Mouse (Mus musculus): ENCODE results near the gene Cdk5r2. TPM values are rescaled to one million over a fixed set of nuclear protein-coding genes. Genes with fewer than 3 reads are reported as not detected.
"Not testable (repeated sequence)": the region's sequence is repeated elsewhere in the genome, so short reads cannot be mapped to it uniquely, and the experiment has no call there.

Cdk5r2 gene
- polyA plus RNA-seq, 1 experiment from 2014 or later, result 2.4 TPM

- WGBS, result 94% methylated on average over 1 of the region's 1 CpGs
These were observed 36.2 kb upstream of the Cdk5r2 start for GRCm38 (mm10) chr1:74818509-74818908.

GRCm38 (mm10) chr1:74823598-74823997, 31.1 kb upstream of the Cdk5r2 start:
- not testable (repeated sequence) for ATAC-seq (replicated peaks); H3K36me3 ChIP-seq; H3K27me3 ChIP-seq; H3K27ac ChIP-seq (replicated peaks); H3K4me1 ChIP-seq; H3K4me2 ChIP-seq (replicated peaks); H3K4me3 ChIP-seq; H3K9ac ChIP-seq (replicated peaks); H3K9me3 ChIP-seq
- 93% methylated on average over 4 of the region's 4 CpGs for WGBS

More at GRCm38 (mm10) chr1:74818509-74818908, 36.2 kb upstream of the Cdk5r2 start:
- no peaks in the 10 kb centered on the region for H3K9me3 ChIP-seq
- no peak overlapping the region for H3K4me3 ChIP-seq
- H3K36me3 ChIP-seq, result no peaks in the 10 kb centered on the region
- H3K27ac ChIP-seq (replicated peaks), result no peak overlapping the region
- H3K4me2 ChIP-seq (replicated peaks), result no peak overlapping the region
- H3K9ac ChIP-seq (replicated peaks), result no peak overlapping the region
- peaks cover 9% of the 10 kb centered on the region; the same call in 1 of the 2 replicates for H3K4me1 ChIP-seq
- ATAC-seq (replicated peaks), result no peak
- H3K27me3 ChIP-seq, result no peaks in the 10 kb centered on the region

DNA sequence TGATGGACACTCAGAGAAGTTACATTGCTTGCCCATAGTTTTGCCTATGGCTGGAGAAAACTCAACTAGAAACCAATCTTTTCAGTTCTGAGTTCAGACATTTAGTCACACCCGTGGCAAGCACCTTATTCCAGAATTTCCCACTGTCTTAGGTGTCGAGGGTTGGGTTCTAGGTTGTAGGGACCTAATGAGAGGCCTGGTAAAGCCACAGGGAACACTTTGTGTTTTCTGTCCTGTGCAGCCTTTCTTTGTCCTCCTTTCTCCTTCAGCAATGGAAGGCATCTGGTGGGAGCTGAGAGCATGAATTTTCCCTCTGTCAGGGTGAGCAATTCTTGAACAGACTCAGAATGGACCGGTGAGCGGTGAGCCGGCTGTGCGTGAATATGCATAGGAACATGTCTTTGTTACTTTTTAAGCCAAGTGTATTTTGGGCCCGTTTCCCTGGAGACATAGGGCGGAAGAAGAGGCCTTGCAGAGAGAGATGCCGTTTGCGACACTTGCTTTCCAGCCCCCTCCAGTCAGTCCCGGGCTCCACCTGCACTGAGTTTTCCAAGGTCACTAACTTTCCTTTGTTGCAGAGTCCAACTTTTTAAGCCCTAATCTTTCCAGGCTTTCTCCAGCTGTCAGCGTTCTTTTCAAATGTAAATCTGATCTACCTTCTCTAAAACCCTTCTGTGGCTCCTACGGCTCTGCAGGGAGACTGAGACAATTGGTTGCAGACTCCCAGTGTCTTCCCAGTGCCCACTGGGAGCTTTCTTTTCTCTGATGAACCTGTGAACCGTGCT, 30.0 kb upstream of the Cdk5r2 start:
- peak; percentile 55; the same call in 1 of the 2 replicates for ATAC-seq (replicated peaks)

DNA sequence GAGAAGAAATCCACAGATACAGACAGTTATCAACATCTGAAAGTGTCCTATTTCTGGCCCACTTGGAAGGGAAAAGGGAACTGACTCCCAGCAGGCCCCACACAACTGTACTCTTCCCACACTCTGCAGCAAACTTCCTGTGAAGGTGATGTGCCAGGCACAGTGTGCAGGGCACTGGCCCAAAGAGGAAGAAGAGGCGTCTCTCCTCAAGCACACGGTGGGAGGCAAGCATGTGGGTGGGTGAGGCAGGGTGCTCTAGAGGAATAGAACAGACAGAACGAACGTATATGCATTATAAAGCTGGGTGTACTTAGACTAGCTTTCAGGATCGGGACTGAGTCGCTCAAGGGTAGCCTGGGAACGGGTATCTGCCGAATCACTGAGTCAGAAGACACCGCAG, 24.7 kb upstream of the Cdk5r2 start:
- H3K9ac ChIP-seq (replicated peaks), result no peak overlapping the region
- no peaks in the 10 kb centered on the region for H3K36me3 ChIP-seq
- no peaks in the 10 kb centered on the region for H3K27me3 ChIP-seq
- no peaks in the 10 kb centered on the region for H3K9me3 ChIP-seq
- H3K4me1 ChIP-seq, result no peaks in the 10 kb centered on the region
- no peak overlapping the region for H3K4me3 ChIP-seq
- no peak for ATAC-seq (replicated peaks)
- no peak overlapping the region for H3K27ac ChIP-seq (replicated peaks)
- no peak overlapping the region for H3K4me2 ChIP-seq (replicated peaks)
- whole genome bisulfite sequencing, result 86% methylated on average over 9 of the region's 9 CpGs

More for the DNA sequence above, 30.0 kb upstream of the Cdk5r2 start:
- H3K27ac ChIP-seq (replicated peaks), result peak overlapping the region; percentile 16; the same call in 1 of the 2 replicates
- H3K9ac ChIP-seq (replicated peaks), result no peak overlapping the region
- no peak overlapping the region for H3K4me3 ChIP-seq
- H3K9me3 ChIP-seq, result no peaks in the 10 kb centered on the region
- 6% methylated on average over 14 of the region's 14 CpGs for WGBS
- no peaks in the 10 kb centered on the region for H3K4me1 ChIP-seq
- H3K27me3 ChIP-seq, result no peaks in the 10 kb centered on the region
- no peaks in the 10 kb centered on the region for H3K36me3 ChIP-seq
- no peak overlapping the region for H3K4me2 ChIP-seq (replicated peaks)

GRCm38 (mm10) chr1:74833255-74833654, 21.5 kb upstream of the Cdk5r2 start:
- ATAC-seq (replicated peaks), result no peak
- no peak overlapping the region for H3K4me3 ChIP-seq
- H3K4me1 ChIP-seq, result no peaks in the 10 kb centered on the region
- no peaks in the 10 kb centered on the region for H3K36me3 ChIP-seq
- H3K27ac ChIP-seq (replicated peaks), result no peak overlapping the region
- WGBS, result 84% methylated on average over 3 of the region's 3 CpGs
- no peaks in the 10 kb centered on the region for H3K9me3 ChIP-seq
- no peak overlapping the region for H3K9ac ChIP-seq (replicated peaks)
- H3K27me3 ChIP-seq, result no peaks in the 10 kb centered on the region
- no peak overlapping the region for H3K4me2 ChIP-seq (replicated peaks)

DNA sequence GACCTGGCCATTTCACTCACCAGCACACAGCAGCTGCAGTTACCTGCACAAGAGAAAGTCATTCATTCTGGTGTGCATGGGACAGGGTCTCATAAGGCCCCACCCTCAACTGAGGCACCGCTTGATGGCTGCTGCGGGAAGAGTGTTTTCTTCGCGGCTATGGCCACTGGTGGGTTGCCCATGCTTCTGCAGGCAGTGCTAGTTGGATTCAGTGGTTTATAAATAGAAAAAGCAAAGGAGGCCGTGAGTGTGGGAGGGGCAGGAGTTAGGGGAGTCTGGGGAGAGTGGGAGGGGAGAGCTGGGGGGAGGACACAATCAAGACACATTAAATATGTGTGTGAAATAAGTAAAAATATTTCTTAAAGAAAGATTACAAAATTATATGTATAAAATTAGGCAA, 11.6 kb upstream of the Cdk5r2 start:
- 85% methylated on average over 5 of the region's 5 CpGs for WGBS

GRCm38 (mm10) chr1:74846341-74846740, 8.4 kb upstream of the Cdk5r2 start:
- 48% methylated on average over 9 of the region's 9 CpGs for WGBS
- peaks cover 4% of the 10 kb centered on the region for H3K4me1 ChIP-seq
- no peaks in the 10 kb centered on the region for H3K9me3 ChIP-seq
- H3K27me3 ChIP-seq, result peaks cover 6% of the 10 kb centered on the region; the same call in 1 of the 2 replicates
- H3K9ac ChIP-seq (replicated peaks), result no peak overlapping the region
- no peak overlapping the region for H3K4me3 ChIP-seq
- H3K36me3 ChIP-seq, result no peaks in the 10 kb centered on the region
- no peak for ATAC-seq (replicated peaks)
- H3K27ac ChIP-seq (replicated peaks), result no peak overlapping the region
- no peak overlapping the region for H3K4me2 ChIP-seq (replicated peaks)

More for the DNA sequence above, 11.6 kb upstream of the Cdk5r2 start:
- H3K9ac ChIP-seq (replicated peaks), result no peak overlapping the region
- no peaks in the 10 kb centered on the region for H3K27me3 ChIP-seq
- no peak overlapping the region for H3K4me3 ChIP-seq
- no peaks in the 10 kb centered on the region for H3K36me3 ChIP-seq
- no peaks in the 10 kb centered on the region for H3K9me3 ChIP-seq
- no peak for ATAC-seq (replicated peaks)
- no peak overlapping the region for H3K4me2 ChIP-seq (replicated peaks)
- H3K4me1 ChIP-seq, result no peaks in the 10 kb centered on the region
- no peak overlapping the region for H3K27ac ChIP-seq (replicated peaks)

DNA sequence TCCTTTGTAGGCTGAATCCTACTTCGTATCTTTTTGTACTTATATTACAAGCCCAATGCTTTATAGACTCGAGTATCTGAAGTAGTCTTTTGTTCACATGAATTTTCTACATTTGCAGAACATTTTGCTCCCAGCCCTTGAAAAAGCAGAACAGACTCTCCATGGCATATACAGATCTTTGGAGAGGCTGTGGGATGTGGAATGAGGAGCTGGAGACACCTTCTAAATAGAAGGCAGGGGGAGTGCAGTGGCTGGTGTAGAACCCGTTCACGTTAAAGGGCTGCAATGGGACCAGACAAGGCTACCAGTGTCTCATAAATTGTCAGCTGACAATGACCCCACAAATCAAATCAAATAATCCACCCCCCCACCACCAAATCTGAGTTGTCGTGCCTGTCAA, 5.8 kb upstream of the Cdk5r2 start:
- H3K36me3 ChIP-seq, result no peaks in the 10 kb centered on the region
- H3K27ac ChIP-seq (replicated peaks), result no peak overlapping the region
- ATAC-seq (replicated peaks), result no peak
- peaks cover 14% of the 10 kb centered on the region for H3K27me3 ChIP-seq
- H3K4me2 ChIP-seq (replicated peaks), result no peak overlapping the region
- H3K4me1 ChIP-seq, result peaks cover 9% of the 10 kb centered on the region
- no peak overlapping the region for H3K4me3 ChIP-seq
- H3K9ac ChIP-seq (replicated peaks), result no peak overlapping the region
- 37% methylated on average over 5 of the region's 5 CpGs for WGBS
- no peaks in the 10 kb centered on the region for H3K9me3 ChIP-seq

- peaks cover 14% of the 10 kb centered on the region for H3K27me3 ChIP-seq
- no peak overlapping the region for H3K27ac ChIP-seq (replicated peaks)
- H3K9ac ChIP-seq (replicated peaks), result no peak overlapping the region
- H3K4me1 ChIP-seq, result peaks cover 17% of the 10 kb centered on the region
- no peak for ATAC-seq (replicated peaks)
- 23% methylated on average over 6 of the region's 6 CpGs for WGBS
- no peaks in the 10 kb centered on the region for H3K36me3 ChIP-seq
- no peak overlapping the region for H3K4me3 ChIP-seq
- no peak overlapping the region for H3K4me2 ChIP-seq (replicated peaks)
- no peaks in the 10 kb centered on the region for H3K9me3 ChIP-seq
These were observed 4.5 kb upstream of the Cdk5r2 start for GRCm38 (mm10) chr1:74850251-74850650.

- Histone ChIP-seq H3K4me2 (replicated peaks) (no peak overlapping the region), H3K27ac (replicated peaks) (no peak overlapping the region), H3K27me3 (peaks cover 19% of the 10 kb centered on the region), H3K9me3 (no peaks in the 10 kb centered on the region), H3K4me3 (no peak overlapping the region), H3K36me3 (no peaks in the 10 kb centered on the region), H3K9ac (replicated peaks) (no peak overlapping the region), H3K4me1 (peaks cover 26% of the 10 kb centered on the region)
- ATAC-seq (replicated peaks), result no peak
- WGBS, result 8% methylated on average over 6 of the region's 6 CpGs
These were observed 3.5 kb upstream of the Cdk5r2 start for GRCm38 (mm10) chr1:74851001-74851775.

GRCm38 (mm10) chr1:74855156-74855555, 422 bp downstream of the Cdk5r2 start:
- Histone ChIP-seq H3K4me2 (replicated peaks) (peak overlapping the region; percentile 89), H3K4me3 (peak overlapping the region; percentile 76), H3K9ac (replicated peaks) (peak overlapping the region; percentile 82), H3K27ac (replicated peaks) (peak overlapping the region; percentile 70), H3K4me1 (peaks cover 57% of the 10 kb centered on the region), H3K27me3 (peaks cover 33% of the 10 kb centered on the region), H3K36me3 (no peaks in the 10 kb centered on the region), H3K9me3 (no peaks in the 10 kb centered on the region)
- ATAC-seq (replicated peaks), result no peak
- under 1% methylated on average over 34 of the region's 48 CpGs for WGBS

DNA sequence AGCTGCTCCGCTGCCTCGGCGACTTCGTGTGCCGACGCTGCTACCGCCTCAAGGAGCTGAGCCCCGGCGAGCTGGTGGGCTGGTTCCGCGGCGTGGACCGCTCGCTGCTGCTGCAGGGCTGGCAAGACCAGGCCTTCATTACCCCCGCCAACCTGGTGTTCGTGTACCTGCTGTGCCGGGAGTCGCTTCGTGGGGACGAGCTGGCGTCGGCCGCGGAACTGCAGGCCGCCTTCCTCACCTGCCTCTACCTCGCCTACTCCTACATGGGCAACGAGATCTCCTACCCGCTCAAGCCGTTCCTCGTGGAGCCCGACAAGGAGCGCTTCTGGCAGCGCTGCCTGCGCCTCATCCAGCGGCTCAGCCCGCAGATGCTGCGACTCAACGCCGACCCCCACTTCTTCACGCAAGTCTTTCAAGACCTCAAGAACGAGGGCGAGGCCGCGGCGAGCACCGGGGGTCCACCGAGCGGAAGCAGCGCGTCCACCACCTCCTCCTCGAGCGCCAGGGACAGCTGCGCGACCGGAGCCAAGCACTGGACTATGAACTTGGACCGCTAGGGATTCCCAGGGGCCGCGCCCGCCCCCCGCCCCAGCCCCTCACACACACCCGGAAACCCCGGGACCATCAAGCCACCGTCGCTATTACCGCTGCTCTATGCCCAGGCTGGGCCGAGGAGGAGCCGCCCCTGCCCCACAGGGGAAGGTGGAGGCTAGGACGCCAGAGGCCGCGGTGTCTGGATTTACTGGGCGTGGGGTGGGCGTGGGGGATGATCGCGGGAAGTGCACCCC, 1.1 kb downstream of the Cdk5r2 start:
- peak overlapping the region; percentile 82 for H3K9ac ChIP-seq (replicated peaks)
- no peak for ATAC-seq (replicated peaks)
- peak overlapping the region; percentile 89 for H3K4me2 ChIP-seq (replicated peaks)
- H3K9me3 ChIP-seq, result no peaks in the 10 kb centered on the region
- H3K4me3 ChIP-seq, result peak overlapping the region; percentile 76
- H3K36me3 ChIP-seq, result no peaks in the 10 kb centered on the region
- peaks cover 30% of the 10 kb centered on the region for H3K27me3 ChIP-seq
- 1% methylated on average over 74 of the region's 74 CpGs for WGBS
- H3K4me1 ChIP-seq, result peaks cover 57% of the 10 kb centered on the region
- no peak overlapping the region for H3K27ac ChIP-seq (replicated peaks)
